Mouse (Mus musculus) adrenal gland, postnatal 14 days (tissue): Measurements from ENCODE around the gene Gm30083. TPM values are rescaled to one million over a fixed set of nuclear protein-coding genes. Genes with fewer than 3 reads are reported as not detected.

ENCODE experiments used
- DNase-seq: peaks from one replicate; pipeline ENCODE4 v3.0.0; 2021; ENCODE audit warnings: mixed read lengths
- long read RNA-seq, 2 experiments: library from polyadenylated mRNA; stranded (forward); transcript quantifications; one replicate each; pipeline ENCODE4 v2.0.0; 2021
- total RNA-seq: library from RNA; stranded (reverse); gene quantifications from 2 replicates; pipeline ENCODE4 v1.2.3, GENCODE M21; 2021

The Gm30083 gene
- not detected in 2 replicates for total RNA-seq
- long read RNA-seq, experiment 1: 0 reads
- long read RNA-seq, experiment 2: 0 reads

DNA sequence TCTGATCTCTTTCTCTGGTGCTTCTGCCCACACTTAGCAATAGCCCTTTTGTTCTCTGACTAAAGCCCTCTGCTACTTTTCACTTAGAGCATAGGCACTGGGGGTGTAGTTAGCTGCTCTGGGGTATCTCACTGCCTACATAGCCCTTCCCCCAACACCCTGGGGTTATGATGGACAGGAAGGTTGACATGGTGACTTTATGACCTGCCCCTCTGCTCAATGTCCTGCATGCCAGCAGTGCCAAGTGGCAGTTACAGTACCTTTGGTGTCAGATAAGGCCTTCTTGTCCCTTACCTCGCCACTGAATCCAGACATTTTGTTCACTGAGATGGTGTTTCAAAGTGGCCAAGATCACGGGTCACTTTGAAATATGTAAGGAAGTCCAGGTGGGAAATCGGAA is at the start of gene Gm30083:
Gene Gm30083, minus strand, starts transcription at position 120 of the 400 bp plus-strand sequence.
- DNase-seq: no peak

DNA sequence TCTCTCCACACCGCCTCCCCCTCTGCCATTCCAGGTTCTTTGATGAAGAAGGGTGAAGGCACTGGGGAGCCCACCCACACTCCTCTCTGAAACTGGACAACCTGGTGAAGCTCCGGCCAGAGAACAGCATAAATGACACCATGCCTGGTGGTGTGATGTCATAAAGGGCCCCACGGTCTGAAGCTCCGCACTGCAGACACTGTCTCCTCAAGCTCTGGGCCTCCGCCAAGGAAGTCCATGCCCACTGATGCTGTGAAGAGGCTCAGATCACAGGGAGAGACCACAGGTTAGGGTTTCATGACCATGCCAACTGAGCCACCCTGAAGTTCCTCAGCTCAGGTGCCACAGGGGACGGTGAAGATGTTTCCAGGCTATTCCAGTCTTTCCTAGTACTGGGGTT is 37.5 kb upstream of the Gm30083 start, which contains the start of gene Antxrl:
Gene Antxrl, plus strand, starts transcription at position 192 of the 400 bp plus-strand sequence.
- DNase-seq: no peak

GRCm38 (mm10) chr14:34050101-34050779 is 35.3 kb upstream of the Gm30083 start:
- no peak for DNase-seq

GRCm38 (mm10) chr14:34043341-34043740 is 28.4 kb upstream of the Gm30083 start:
- no peak for DNase-seq

- DNase-seq: no peak
Observed at GRCm38 (mm10) chr14:34041241-34041640, 26.3 kb upstream of the Gm30083 start.

- DNase-seq: peak; percentile 37
Observed at GRCm38 (mm10) chr14:34033841-34034610, 19.0 kb upstream of the Gm30083 start.

- DNase-seq: no peak
Observed at GRCm38 (mm10) chr14:34026710-34027109, 11.7 kb upstream of the Gm30083 start.

- DNase-seq: no peak
Observed at GRCm38 (mm10) chr14:34016938-34017337, 2.0 kb upstream of the Gm30083 start.

GRCm38 (mm10) chr14:34016381-34016780 is 1.4 kb upstream of the Gm30083 start, which contains the start of gene Gm5460:
Gm5460 (plus strand) TSS chr14:34016758.
- no peak for DNase-seq

DNA sequence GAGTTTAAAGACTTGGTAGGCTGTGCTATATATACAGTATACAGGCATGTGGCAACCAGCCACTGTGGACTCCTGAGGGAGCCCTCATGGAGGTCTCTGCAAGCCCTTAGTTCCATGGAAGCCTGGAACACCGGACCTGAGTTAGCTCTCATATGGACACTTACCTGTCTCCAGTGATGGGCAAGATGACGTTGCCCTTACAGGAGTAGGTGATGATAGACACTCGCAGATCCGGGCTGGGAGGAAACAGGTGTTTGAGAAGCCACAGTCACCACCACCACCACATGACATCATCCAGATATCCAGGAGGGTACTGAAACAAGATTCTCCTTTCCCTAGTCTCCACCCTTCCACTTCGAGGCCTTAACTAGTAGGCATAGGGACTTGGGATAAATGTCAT is 12.6 kb downstream of the Gm30083 start:
- no peak for DNase-seq

DNA sequence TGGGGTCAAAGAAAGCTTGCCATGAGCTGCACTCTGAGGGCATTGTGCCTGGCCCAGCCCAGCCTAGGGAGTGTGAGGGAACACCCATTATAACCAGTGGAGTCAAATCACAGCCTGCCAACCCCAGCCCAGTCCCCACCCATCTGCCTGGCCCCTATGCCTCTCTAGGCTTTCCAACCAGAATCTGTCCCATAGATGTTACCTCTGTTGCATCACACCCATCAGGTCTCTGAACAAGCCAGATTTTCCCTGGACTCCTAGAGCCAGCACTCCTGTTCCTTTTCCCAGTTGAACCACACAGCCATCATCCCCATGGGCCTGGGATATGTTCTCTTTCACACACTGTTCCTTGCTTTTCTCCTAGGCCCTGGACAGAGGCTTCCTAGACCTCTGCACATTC is 13.5 kb downstream of the Gm30083 start:
- DNase-seq: no peak

DNA sequence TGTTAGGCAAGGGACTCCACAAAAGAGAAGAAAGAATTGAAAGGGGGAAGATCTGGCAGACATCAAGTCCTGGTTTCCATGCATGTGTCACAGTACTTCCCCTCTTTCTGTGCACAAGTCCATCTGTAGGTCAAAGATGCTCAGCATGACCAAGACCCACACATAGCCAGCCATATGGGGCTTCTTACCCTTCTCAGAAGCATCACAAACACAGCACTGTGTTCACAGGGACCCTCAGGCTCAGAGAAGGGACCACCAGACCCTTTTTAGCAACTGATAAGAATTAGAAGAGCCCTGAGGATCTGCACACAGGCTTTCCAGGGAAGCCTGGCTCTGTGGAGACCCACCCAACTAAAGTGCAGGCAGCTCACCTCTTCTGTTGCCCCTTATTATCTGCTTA is 14.9 kb downstream of the Gm30083 start:
- no peak for DNase-seq

DNA sequence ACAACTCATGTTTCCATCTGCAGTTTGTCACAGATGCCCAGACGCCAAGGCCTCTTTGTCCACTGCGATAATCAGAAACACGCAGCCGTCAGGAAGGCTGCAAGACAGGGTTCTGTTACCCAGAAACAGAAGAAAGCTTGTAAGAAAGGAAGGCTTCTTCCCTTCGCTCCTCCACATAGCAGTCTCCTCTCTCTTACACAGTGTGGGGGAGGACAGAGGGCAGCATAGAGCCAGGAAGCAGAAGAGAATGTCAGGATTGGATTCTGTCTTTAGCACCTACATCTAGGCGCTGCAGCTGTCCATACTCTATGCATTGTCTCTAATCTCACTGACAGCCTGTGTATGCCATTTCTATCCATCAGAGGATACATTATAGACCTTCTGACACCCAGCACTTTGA is 17.6 kb downstream of the Gm30083 start:
- DNase-seq: no peak

DNA sequence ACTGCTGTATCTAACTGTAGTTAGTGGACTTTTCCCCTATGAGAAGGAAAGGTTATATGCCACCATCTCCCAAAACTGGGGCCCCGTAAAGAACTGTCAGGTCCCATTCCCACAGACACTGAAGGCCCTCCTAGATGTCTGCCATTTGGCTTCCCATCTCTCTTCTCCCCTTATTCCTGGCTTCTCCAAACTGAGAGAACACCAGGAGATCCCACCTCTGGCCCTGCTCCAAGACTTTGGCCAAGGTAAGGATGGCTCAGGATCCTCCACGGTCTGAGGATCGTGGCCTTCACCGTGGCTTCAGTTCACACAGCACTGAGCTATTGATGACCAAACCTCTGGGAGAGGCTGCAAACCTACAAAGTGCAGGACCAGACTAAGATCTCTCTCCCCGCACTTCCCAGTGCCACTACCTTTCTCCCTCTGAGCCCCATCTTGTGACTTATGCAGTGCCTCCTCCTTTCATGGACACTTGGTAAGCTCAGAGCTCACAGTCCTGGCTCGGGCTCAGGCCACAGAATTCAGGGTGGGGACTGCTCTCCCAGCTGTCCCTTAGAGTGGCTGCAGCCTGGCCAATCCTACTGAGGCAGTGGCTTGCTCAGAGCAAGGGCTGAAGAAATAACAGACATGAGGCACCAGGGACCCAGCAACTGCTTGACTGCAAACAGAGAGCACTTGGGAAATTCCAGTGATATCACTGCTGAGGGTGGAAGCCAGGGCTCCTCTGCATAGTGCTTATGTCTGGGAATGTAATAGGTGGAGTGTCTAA is 21.3 kb downstream of the Gm30083 start:
- DNase-seq: no peak

- no peak for DNase-seq
Observed at GRCm38 (mm10) chr14:33993051-33993450, 21.9 kb downstream of the Gm30083 start.

- no peak for DNase-seq
Observed at GRCm38 (mm10) chr14:33991971-33992370, 23.0 kb downstream of the Gm30083 start.

DNA sequence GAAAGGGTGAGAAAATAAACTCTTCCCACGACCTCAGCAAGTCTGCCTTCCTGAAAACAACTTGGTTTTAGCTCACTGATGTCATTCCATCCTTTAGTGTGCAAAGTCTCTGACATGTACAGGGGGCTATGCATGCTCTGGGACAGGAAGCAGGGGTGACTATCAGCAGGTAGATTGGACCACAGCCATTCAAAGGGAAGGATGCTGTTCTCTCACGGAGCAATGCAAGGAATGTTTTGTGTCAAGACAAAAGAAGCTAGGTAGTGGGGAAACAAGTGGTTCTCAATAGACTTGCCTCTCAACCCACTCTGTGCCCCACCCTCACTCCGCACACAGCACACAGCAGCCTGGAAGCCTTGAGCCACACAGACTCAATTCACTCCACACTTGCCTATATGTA is 25.8 kb downstream of the Gm30083 start:
- no peak for DNase-seq

DNA sequence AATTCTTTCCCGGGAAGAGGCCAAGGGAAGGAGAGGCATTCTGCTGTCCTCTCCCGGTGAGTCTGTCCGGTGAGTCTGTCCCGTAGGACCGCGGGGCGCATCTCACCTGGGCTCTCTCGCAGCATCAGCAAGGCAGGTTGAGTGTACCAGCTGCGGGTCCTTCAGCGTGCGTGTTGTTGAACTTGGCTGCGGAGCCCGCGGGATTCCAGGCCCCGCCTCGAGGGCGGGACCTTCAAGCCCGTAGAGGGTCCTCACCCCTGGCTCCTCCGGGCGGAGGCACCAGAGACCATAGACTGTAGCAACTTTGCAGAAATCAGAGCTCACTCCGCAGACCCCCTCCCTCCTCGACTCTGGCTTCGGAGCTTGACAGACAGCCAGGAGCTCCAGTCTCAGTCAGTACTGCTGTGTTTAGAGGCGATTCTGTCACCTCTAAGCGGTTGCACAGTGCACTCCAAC is 36.4 kb downstream of the Gm30083 start, which contains the start of gene Zfp488:
Gene Zfp488, minus strand, starts transcription at position 161 of the 456 bp plus-strand sequence.
- DNase-seq: no peak

GRCm38 (mm10) chr14:33977748-33978147 is 37.2 kb downstream of the Gm30083 start:
- no peak for DNase-seq

GRCm38 (mm10) chr14:33974752-33975151 is 40.2 kb downstream of the Gm30083 start:
- DNase-seq: no peak

DNA sequence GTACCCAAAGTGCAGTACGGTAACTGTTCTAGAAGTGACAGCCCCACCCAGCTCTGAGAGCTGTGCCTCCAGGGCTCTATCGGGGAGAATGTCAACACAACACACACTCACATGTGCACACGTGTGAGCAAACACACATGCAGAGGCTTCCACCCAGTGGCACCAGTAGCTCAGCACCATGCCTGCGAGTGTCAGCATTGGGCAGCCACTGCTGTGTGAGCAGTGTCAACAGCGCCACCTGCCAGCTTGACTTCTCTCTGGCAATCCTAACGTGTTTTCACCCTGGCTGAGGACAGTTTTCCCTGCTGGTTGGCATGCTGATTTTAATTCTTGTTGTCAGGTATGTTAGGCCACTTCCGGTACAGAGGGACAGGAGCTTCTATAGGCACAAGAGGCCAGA is 42.3 kb downstream of the Gm30083 start:
- DNase-seq: no peak

DNA sequence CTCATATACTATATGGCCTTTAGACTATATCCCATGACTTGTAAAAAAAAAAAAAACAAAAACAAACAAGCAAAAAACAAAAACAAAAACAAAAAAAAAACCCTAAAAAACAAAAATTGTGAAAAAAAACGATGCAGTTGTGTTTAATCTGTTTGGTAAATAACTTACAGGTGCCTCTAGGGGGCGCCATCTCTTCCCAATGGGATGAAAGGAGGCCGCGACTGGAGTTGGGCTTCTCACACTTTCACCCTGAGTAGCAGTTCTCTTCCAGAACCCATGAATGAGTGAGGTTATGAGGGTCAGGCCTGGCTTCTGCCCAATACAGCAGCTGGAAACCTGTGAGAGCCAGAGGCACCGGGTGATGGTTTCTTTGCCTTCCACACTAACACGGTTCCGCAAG is 49.3 kb downstream of the Gm30083 start:
- no peak for DNase-seq

GRCm38 (mm10) chr14:33959341-33959740 is 55.6 kb downstream of the Gm30083 start:
- DNase-seq: peak; percentile 77
